Mouse (Mus musculus) neural tube, embryonic 11.5 days (tissue): ENCODE results near the gene Cyb5r3. TPM values are rescaled to one million over a fixed set of nuclear protein-coding genes. Genes with fewer than 3 reads are reported as not detected.

ENCODE experiments used
- ATAC-seq: fragments of 200-750 bp; cut with Nextera tagmentation; 2 replicates; pipeline ENCODE4 v1.8.0; 2017; ENCODE audit warnings: moderate number of reproducible peaks, mild to moderate bottlenecking, moderate TSS enrichment, moderate library complexity; ENCODE audit not compliant: insufficient read depth, low FRiP score, low TSS enrichment
- DNase-seq: peaks from one replicate; pipeline ENCODE4 v3.0.0-alpha.2; 2015; ENCODE audit warnings: low spot score
- H3K27ac ChIP-seq: fragments of 300-500 bp; sonication (generic); 2 replicates; pipeline ENCODE4 v1.5.1; 2014; ENCODE audit warnings: low read depth, mild to moderate bottlenecking, low read length
- H3K27me3 ChIP-seq: fragments of 300-500 bp; sonication (generic); 2 replicates; pipeline ENCODE4 v1.6.1; 2014; ENCODE audit warnings: mild to moderate bottlenecking, low read length, mixed read lengths; ENCODE audit not compliant: control insufficient read depth, insufficient read depth
- H3K36me3 ChIP-seq: fragments of 300-500 bp; sonication (generic); 2 replicates; pipeline ENCODE4 v1.6.1; 2014; ENCODE audit warnings: mild to moderate bottlenecking, low read length, moderate library complexity, mixed read lengths; ENCODE audit not compliant: control insufficient read depth, insufficient read depth
- H3K4me1 ChIP-seq: fragments of 300-500 bp; sonication (generic); 2 replicates; pipeline ENCODE4 v1.6.1; 2014; ENCODE audit warnings: low read length, mixed read lengths; ENCODE audit not compliant: control insufficient read depth, insufficient read depth
- H3K4me2 ChIP-seq: fragments of 300-500 bp; sonication (generic); 2 replicates; pipeline ENCODE4 v1.6.1; 2014; ENCODE audit warnings: low read depth, mild to moderate bottlenecking, moderate library complexity
- H3K4me3 ChIP-seq: fragments of 300-500 bp; sonication (generic); 2 replicates; pipeline ENCODE4 v1.5.1; 2014; ENCODE audit warnings: low read depth, low read length
- H3K9ac ChIP-seq: fragments of 300-500 bp; sonication (generic); 2 replicates; pipeline ENCODE4 v1.6.1; 2014; ENCODE audit warnings: mild to moderate bottlenecking, low read length
- H3K9me3 ChIP-seq: fragments of 300-500 bp; sonication (generic); 2 replicates; pipeline ENCODE4 v1.6.1; 2016; ENCODE audit warnings: low read length; ENCODE audit not compliant: control insufficient read depth
- WGBS: fragments of 180-500 bp; shearing (Covaris S2); extraction: QIAGEN DNeasy Blood & Tissue Kit; methylation state at CpG from one replicate; pipeline ENCODE4 v1.1.7; 2014; 5-methylcytosine and 5-hydroxymethylcytosine counted together
- polyA plus RNA-seq: library from polyadenylated mRNA; unstranded; fragments of >200 nt; fragmentation: Nextera tagmentation; extraction: Ambion mirVana; gene quantifications from 2 replicates; pipeline ENCODE4 v1.2.1, GENCODE M21; 2014

Gene Cyb5r3
- polyA plus RNA-seq, 1 experiment from 2014 or later = 179 TPM

DNA sequence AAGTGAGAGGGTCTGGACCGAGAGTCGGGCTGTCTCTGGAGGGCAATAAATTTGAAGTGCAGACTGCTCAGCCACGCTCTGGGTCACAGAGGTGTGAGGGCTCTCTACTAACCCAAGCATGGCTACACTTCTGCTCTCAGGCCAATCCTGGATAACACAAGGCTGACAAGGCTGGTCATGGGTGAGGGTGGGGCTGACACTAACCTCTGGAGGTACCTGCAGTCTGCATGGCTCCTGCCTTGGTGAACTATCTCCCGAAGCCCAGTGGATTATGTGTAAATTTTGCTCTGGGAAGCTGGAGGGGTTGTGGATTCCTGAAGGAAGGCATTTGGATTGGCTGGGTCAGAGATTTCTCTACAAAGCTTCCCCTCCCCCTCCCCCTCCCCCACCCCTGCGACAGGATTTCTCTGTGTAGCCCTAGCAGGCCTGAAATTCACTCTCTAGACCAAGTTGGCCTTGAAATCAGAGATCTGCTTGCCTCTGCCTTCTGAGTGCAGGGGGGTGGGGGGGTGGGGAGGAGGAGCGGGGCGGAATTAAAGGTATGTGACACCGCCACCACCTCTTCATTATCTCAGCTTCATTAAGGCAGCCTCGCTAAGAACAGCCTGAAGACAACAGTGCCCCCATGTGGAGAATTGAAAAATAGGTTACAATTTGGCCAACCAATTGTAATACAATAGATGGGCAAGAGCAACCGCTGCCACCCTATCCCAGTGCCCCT lies 32.5 kb upstream of the Cyb5r3 start:
- H3K4me2 ChIP-seq = peak overlapping the region; percentile 4; the same call in 1 of the 2 replicates
- ATAC-seq (no peak), DNase-seq (no peak)
- no peaks in the 10 kb centered on the region for H3K9me3 ChIP-seq
- no peak overlapping the region for H3K4me3 ChIP-seq
- H3K36me3 ChIP-seq = no peaks in the 10 kb centered on the region
- 24% methylated on average over 9 of the region's 10 CpGs for WGBS
- no peaks in the 10 kb centered on the region for H3K27me3 ChIP-seq
- H3K9ac ChIP-seq = no peak overlapping the region
- H3K4me1 ChIP-seq = 0 out of 2 replicates have a peak, but pooled peaks cover 3% of the 10 kb centered on the region
- no peak overlapping the region for H3K27ac ChIP-seq

- DNase-seq (no peak), ATAC-seq (no peak)
- Histone ChIP-seq H3K27ac (no peak overlapping the region), H3K27me3 (no peaks in the 10 kb centered on the region), H3K4me2 (no peak overlapping the region), H3K9me3 (no peaks in the 10 kb centered on the region), H3K4me1 (0 out of 2 replicates have a peak, but pooled peaks cover 3% of the 10 kb centered on the region), H3K9ac (no peak overlapping the region), H3K4me3 (no peak overlapping the region), H3K36me3 (no peaks in the 10 kb centered on the region)
- WGBS = 83% methylated on average over 4 of the region's 4 CpGs
Observed at GRCm38 (mm10) chr15:83202412-83202811, 30.0 kb upstream of the Cyb5r3 start.

- Histone ChIP-seq H3K27ac (no peak overlapping the region), H3K4me3 (no peak overlapping the region), H3K4me2 (no peak overlapping the region), H3K27me3 (no peaks in the 10 kb centered on the region), H3K9ac (no peak overlapping the region), H3K9me3 (no peaks in the 10 kb centered on the region), H3K36me3 (no peaks in the 10 kb centered on the region), H3K4me1 (no peaks in the 10 kb centered on the region)
- 89% methylated on average over 4 of the region's 4 CpGs for WGBS
- no peak for DNase-seq
- ATAC-seq = no peak
Observed at GRCm38 (mm10) chr15:83193413-83193812, 21.0 kb upstream of the Cyb5r3 start.

GRCm38 (mm10) chr15:83182351-83182750 lies 10.0 kb upstream of the Cyb5r3 start:
- no peaks in the 10 kb centered on the region for H3K27me3 ChIP-seq
- no peak overlapping the region for H3K4me3 ChIP-seq
- no peak for ATAC-seq
- H3K27ac ChIP-seq = no peak overlapping the region
- no peaks in the 10 kb centered on the region for H3K36me3 ChIP-seq
- no peak for DNase-seq
- no peaks in the 10 kb centered on the region for H3K9me3 ChIP-seq
- no peak overlapping the region for H3K4me2 ChIP-seq
- 82% methylated on average over 5 of the region's 5 CpGs for WGBS
- no peaks in the 10 kb centered on the region for H3K4me1 ChIP-seq
- H3K9ac ChIP-seq = no peak overlapping the region

GRCm38 (mm10) chr15:83181800-83182330 lies 9.5 kb upstream of the Cyb5r3 start:
- Histone ChIP-seq H3K4me1 (no peaks in the 10 kb centered on the region), H3K4me2 (no peak overlapping the region), H3K9me3 (no peaks in the 10 kb centered on the region), H3K36me3 (no peaks in the 10 kb centered on the region), H3K4me3 (no peak overlapping the region), H3K27me3 (no peaks in the 10 kb centered on the region), H3K9ac (no peak overlapping the region), H3K27ac (no peak overlapping the region)
- DNase-seq (no peak), ATAC-seq (no peak)
- 67% methylated on average over 4 of the region's 4 CpGs for WGBS

DNA sequence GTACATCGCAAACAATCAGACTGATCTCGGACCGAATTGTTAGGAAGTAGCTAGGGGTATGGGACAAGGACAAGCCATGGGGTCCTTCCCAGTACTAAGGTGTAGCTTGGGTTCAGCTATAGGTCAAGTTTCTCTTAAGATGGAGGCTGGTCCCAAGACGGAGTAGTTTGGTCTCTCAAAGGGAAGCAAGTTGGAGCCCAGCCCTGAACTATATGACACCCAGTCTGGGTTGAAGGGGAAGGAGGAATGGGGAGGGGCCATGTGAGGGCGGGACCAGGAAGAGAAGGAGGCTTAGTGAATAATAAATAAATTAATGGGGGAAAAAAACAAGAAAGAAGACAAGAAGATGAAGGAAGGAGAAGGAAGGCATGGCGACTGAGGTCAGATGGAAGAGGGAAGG lies 7.6 kb upstream of the Cyb5r3 start:
- no peak overlapping the region for H3K27ac ChIP-seq
- no peak for ATAC-seq
- H3K27me3 ChIP-seq = no peaks in the 10 kb centered on the region
- no peak for DNase-seq
- WGBS = 93% methylated on average over 6 of the region's 6 CpGs
- H3K36me3 ChIP-seq = no peaks in the 10 kb centered on the region
- H3K4me2 ChIP-seq = no peak overlapping the region
- no peaks in the 10 kb centered on the region for H3K9me3 ChIP-seq
- H3K4me1 ChIP-seq = no peaks in the 10 kb centered on the region
- no peak overlapping the region for H3K4me3 ChIP-seq
- H3K9ac ChIP-seq = no peak overlapping the region

- Histone ChIP-seq H3K27ac (no peak overlapping the region), H3K4me2 (no peak overlapping the region), H3K9ac (no peak overlapping the region), H3K36me3 (no peaks in the 10 kb centered on the region), H3K9me3 (no peaks in the 10 kb centered on the region), H3K4me1 (no peaks in the 10 kb centered on the region), H3K4me3 (no peak overlapping the region), H3K27me3 (no peaks in the 10 kb centered on the region)
- ATAC-seq (no peak), DNase-seq (no peak)
- 82% methylated on average over 4 of the region's 4 CpGs for WGBS
Observed at GRCm38 (mm10) chr15:83176653-83177052, 4.3 kb upstream of the Cyb5r3 start.

DNA sequence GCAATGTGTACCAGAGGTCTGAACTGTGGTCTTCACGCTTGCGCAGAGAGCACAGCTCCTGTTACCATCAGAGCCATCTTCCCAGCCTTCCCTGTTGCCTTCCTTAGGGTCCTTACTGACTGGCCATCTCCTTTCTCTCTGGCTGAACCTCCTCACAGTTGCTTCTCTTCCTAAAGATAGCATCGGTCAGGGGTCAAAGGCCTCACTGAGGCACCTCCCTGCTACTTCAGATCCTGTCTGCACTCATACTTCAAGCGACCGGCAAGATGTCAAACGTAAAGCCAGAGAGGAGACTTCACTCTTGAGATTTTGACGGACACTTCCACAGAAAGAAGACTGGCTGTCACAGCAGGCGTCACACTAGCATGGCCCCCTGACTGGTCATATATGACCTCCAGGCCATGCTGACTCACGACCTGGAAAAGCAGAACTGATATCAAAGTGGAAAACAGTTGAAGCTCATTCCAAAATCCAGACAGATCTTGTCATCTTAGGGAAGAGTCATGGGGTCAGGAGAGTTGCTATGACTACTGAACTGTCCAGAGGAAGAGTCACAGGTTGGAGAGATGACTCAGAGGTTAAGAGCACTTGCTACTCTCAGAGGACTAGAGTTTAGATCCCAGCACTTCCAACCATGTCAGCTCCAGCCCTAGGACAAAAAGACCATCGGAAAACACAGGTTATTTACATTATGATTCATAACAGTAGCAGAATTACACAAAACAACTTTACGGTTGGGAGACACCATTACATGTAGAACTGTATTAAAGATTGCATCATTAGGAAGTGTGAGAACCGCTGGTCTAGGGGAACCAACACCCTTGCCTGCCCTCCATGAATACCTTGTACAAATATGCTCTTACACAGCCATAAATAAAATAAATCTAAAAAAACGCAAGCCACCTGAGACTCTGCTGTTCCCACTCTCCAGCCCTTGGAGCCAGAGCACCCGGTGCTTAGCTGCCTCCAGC lies 1.8 kb upstream of the Cyb5r3 start:
- H3K27me3 ChIP-seq = no peaks in the 10 kb centered on the region
- H3K9ac ChIP-seq = no peak overlapping the region; the same call in 1 of the 2 replicates
- no peaks in the 10 kb centered on the region for H3K36me3 ChIP-seq
- peaks cover 7% of the 10 kb centered on the region; the same call in 1 of the 2 replicates for H3K4me1 ChIP-seq
- no peak overlapping the region for H3K4me3 ChIP-seq
- DNase-seq (no peak), ATAC-seq (no peak)
- H3K9me3 ChIP-seq = no peaks in the 10 kb centered on the region
- H3K4me2 ChIP-seq = no peak overlapping the region
- 90% methylated on average over 14 of the region's 14 CpGs for WGBS
- no peak overlapping the region for H3K27ac ChIP-seq
